Mouse (Mus musculus) limb, embryonic 15.5 days (tissue): ENCODE results near the gene Rgs5. TPM values are rescaled to one million over a fixed set of nuclear protein-coding genes. Genes with fewer than 3 reads are reported as not detected.
A peak's percentile ranks its signal among the peaks of the same experiment; 100 is the strongest.

ENCODE experiments used
- ATAC-seq: fragments of 200-750 bp; cut with Nextera tagmentation; 2 replicates; pipeline ENCODE4 v1.8.0; 2017; ENCODE audit warnings: low read depth, moderate TSS enrichment; ENCODE audit not compliant: insufficient number of reproducible peaks, low FRiP score, low TSS enrichment
- H3K27ac ChIP-seq: fragments of 300-500 bp; sonication (generic); 2 replicates; pipeline ENCODE4 v1.5.1; 2015; ENCODE audit warnings: moderate library complexity, mild to moderate bottlenecking, inconsistent platforms
- H3K27me3 ChIP-seq: fragments of 300-500 bp; sonication (generic); 2 replicates; pipeline ENCODE4 v1.6.1; 2015; ENCODE audit warnings: inconsistent platforms
- H3K36me3 ChIP-seq: fragments of 300-500 bp; sonication (generic); 2 replicates; pipeline ENCODE4 v1.6.1; 2015; ENCODE audit warnings: inconsistent platforms
- H3K4me1 ChIP-seq: fragments of 300-500 bp; sonication (generic); 2 replicates; pipeline ENCODE4 v1.6.1; 2015; ENCODE audit warnings: inconsistent platforms
- H3K4me2 ChIP-seq: fragments of 300-500 bp; sonication (generic); 2 replicates; pipeline ENCODE4 v1.6.1; 2015; ENCODE audit warnings: mild to moderate bottlenecking, inconsistent platforms
- H3K4me3 ChIP-seq: fragments of 300-500 bp; sonication (generic); 2 replicates; pipeline ENCODE4 v1.5.1; 2015; ENCODE audit warnings: mild to moderate bottlenecking, inconsistent platforms
- H3K9ac ChIP-seq: fragments of 300-500 bp; sonication (generic); 2 replicates; pipeline ENCODE4 v1.6.1; 2015; ENCODE audit warnings: inconsistent platforms
- H3K9me3 ChIP-seq: fragments of 300-500 bp; sonication (generic); 2 replicates; pipeline ENCODE4 v1.6.1; 2016; ENCODE audit warnings: inconsistent platforms
- WGBS: fragments of 180-500 bp; shearing (Covaris S2); methylation state at CpG from one replicate; pipeline ENCODE4 v1.1.7; 2015; 5-methylcytosine and 5-hydroxymethylcytosine counted together
- polyA plus RNA-seq: library from polyadenylated mRNA; unstranded; fragments of >200 nt; fragmentation: Nextera tagmentation; extraction: Ambion mirVana; gene quantifications from 2 replicates; pipeline ENCODE4 v1.2.1, GENCODE M21; 2015

Gene Rgs5
- polyA plus RNA-seq, 1 experiment from 2014 or later: 9.6 TPM

GRCm38 (mm10) chr1:169680455-169681208 lies 25.3 kb downstream of the Rgs5 start:
- ATAC-seq: no peak
- H3K4me3 ChIP-seq: no peak overlapping the region
- 79% methylated on average over 9 of the region's 9 CpGs for WGBS
- no peak overlapping the region for H3K27ac ChIP-seq
- no peaks in the 10 kb centered on the region for H3K36me3 ChIP-seq
- H3K4me1 ChIP-seq: no peaks in the 10 kb centered on the region
- H3K9me3 ChIP-seq: no peaks in the 10 kb centered on the region
- H3K9ac ChIP-seq: no peak overlapping the region
- H3K4me2 ChIP-seq: no peak overlapping the region
- H3K27me3 ChIP-seq: no peaks in the 10 kb centered on the region

GRCm38 (mm10) chr1:169682775-169683497 lies 27.6 kb downstream of the Rgs5 start:
- Histone ChIP-seq H3K27ac (no peak overlapping the region), H3K4me3 (no peak overlapping the region), H3K27me3 (no peaks in the 10 kb centered on the region), H3K36me3 (no peaks in the 10 kb centered on the region), H3K9ac (no peak overlapping the region), H3K4me2 (no peak overlapping the region), H3K4me1 (no peaks in the 10 kb centered on the region), H3K9me3 (no peaks in the 10 kb centered on the region)
- 88% methylated on average over 7 of the region's 7 CpGs for WGBS
- ATAC-seq: no peak

- H3K4me2 ChIP-seq: no peak overlapping the region
- ATAC-seq: no peak
- H3K4me1 ChIP-seq: no peaks in the 10 kb centered on the region
- no peak overlapping the region for H3K9ac ChIP-seq
- WGBS: 63% methylated on average over 5 of the region's 5 CpGs
- no peaks in the 10 kb centered on the region for H3K36me3 ChIP-seq
- H3K9me3 ChIP-seq: no peaks in the 10 kb centered on the region
- H3K4me3 ChIP-seq: no peak overlapping the region
- no peaks in the 10 kb centered on the region for H3K27me3 ChIP-seq
- no peak overlapping the region for H3K27ac ChIP-seq
Measured at GRCm38 (mm10) chr1:169685257-169685656, 30.0 kb downstream of the Rgs5 start.

DNA sequence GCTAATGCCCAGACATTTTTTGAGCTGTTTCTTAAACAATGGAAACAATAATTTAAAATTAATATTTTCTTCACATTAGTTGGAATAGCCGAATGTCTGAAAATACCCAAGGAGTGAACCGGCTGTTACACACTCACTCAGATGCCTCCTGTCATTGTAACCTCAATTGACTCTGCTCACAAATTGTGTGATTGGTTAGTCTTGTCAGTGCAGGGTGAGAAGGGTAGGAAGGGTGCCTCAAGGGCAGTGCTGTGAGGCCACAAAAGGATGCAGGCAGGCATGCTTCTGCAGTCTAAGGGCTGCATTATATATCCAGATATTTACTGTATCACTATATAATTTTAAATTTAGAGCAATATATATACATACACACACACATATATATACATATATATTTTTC lies 37.7 kb downstream of the Rgs5 start:
- no peaks in the 10 kb centered on the region for H3K27me3 ChIP-seq
- no peak overlapping the region for H3K27ac ChIP-seq
- ATAC-seq: no peak
- no peak overlapping the region for H3K9ac ChIP-seq
- WGBS: 81% methylated on average over 2 of the region's 2 CpGs
- H3K4me1 ChIP-seq: no peaks in the 10 kb centered on the region
- no peak overlapping the region for H3K4me3 ChIP-seq
- no peaks in the 10 kb centered on the region for H3K9me3 ChIP-seq
- no peaks in the 10 kb centered on the region for H3K36me3 ChIP-seq
- H3K4me2 ChIP-seq: no peak overlapping the region

GRCm38 (mm10) chr1:169693537-169693936 lies 38.2 kb downstream of the Rgs5 start:
- no peak overlapping the region for H3K4me2 ChIP-seq
- H3K4me1 ChIP-seq: no peaks in the 10 kb centered on the region
- no peak overlapping the region for H3K27ac ChIP-seq
- WGBS: 71% methylated on average over 3 of the region's 3 CpGs
- no peaks in the 10 kb centered on the region for H3K36me3 ChIP-seq
- no peaks in the 10 kb centered on the region for H3K9me3 ChIP-seq
- no peak overlapping the region for H3K9ac ChIP-seq
- no peak for ATAC-seq
- no peaks in the 10 kb centered on the region for H3K27me3 ChIP-seq
- H3K4me3 ChIP-seq: no peak overlapping the region

- Histone ChIP-seq H3K27ac (no peak overlapping the region), H3K9me3 (no peaks in the 10 kb centered on the region), H3K4me2 (no peak overlapping the region), H3K4me3 (no peak overlapping the region), H3K36me3 (no peaks in the 10 kb centered on the region), H3K4me1 (no peaks in the 10 kb centered on the region), H3K9ac (no peak overlapping the region), H3K27me3 (no peaks in the 10 kb centered on the region)
- no peak for ATAC-seq
- WGBS: 57% methylated on average over 3 of the region's 3 CpGs
Measured at GRCm38 (mm10) chr1:169695356-169695755, 40.1 kb downstream of the Rgs5 start.

GRCm38 (mm10) chr1:169697236-169697635 lies 41.9 kb downstream of the Rgs5 start:
- ATAC-seq: no peak
- no peaks in the 10 kb centered on the region for H3K9me3 ChIP-seq
- no peak overlapping the region for H3K9ac ChIP-seq
- H3K27me3 ChIP-seq: no peaks in the 10 kb centered on the region
- no peaks in the 10 kb centered on the region for H3K36me3 ChIP-seq
- 68% methylated on average over 4 of the region's 4 CpGs for WGBS
- no peaks in the 10 kb centered on the region for H3K4me1 ChIP-seq
- no peak overlapping the region for H3K4me2 ChIP-seq
- H3K27ac ChIP-seq: no peak overlapping the region
- H3K4me3 ChIP-seq: no peak overlapping the region

- Histone ChIP-seq H3K9ac (no peak overlapping the region), H3K9me3 (no peaks in the 10 kb centered on the region), H3K4me1 (no peaks in the 10 kb centered on the region), H3K27ac (no peak overlapping the region), H3K4me3 (no peak overlapping the region), H3K27me3 (no peaks in the 10 kb centered on the region), H3K4me2 (no peak overlapping the region), H3K36me3 (no peaks in the 10 kb centered on the region)
- WGBS: 85% methylated on average over 2 of the region's 2 CpGs
- no peak for ATAC-seq
Measured at GRCm38 (mm10) chr1:169699184-169699583, 43.9 kb downstream of the Rgs5 start.

GRCm38 (mm10) chr1:169704395-169705087 lies 49.2 kb downstream of the Rgs5 start:
- 87% methylated on average over 4 of the region's 4 CpGs for WGBS
- Histone ChIP-seq H3K4me1 (no peaks in the 10 kb centered on the region), H3K27ac (no peak overlapping the region), H3K4me3 (no peak overlapping the region), H3K36me3 (no peaks in the 10 kb centered on the region), H3K27me3 (no peaks in the 10 kb centered on the region), H3K9ac (no peak overlapping the region), H3K9me3 (no peaks in the 10 kb centered on the region), H3K4me2 (no peak overlapping the region)
- no peak for ATAC-seq

- Histone ChIP-seq H3K4me2 (no peak overlapping the region), H3K4me3 (no peak overlapping the region), H3K9me3 (no peaks in the 10 kb centered on the region), H3K9ac (no peak overlapping the region), H3K27ac (no peak overlapping the region), H3K4me1 (no peaks in the 10 kb centered on the region), H3K36me3 (no peaks in the 10 kb centered on the region), H3K27me3 (no peaks in the 10 kb centered on the region)
- ATAC-seq: no peak
- 86% methylated on average over 2 of the region's 2 CpGs for WGBS
Measured at GRCm38 (mm10) chr1:169721836-169722235, 66.5 kb downstream of the Rgs5 start.

- H3K9ac ChIP-seq: no peak overlapping the region
- H3K27me3 ChIP-seq: no peaks in the 10 kb centered on the region
- H3K4me2 ChIP-seq: no peak overlapping the region
- WGBS: 51% methylated on average over 3 of the region's 3 CpGs
- no peaks in the 10 kb centered on the region for H3K9me3 ChIP-seq
- H3K4me3 ChIP-seq: no peak overlapping the region
- H3K36me3 ChIP-seq: no peaks in the 10 kb centered on the region
- peak overlapping the region; percentile 39; the same call in 1 of the 2 replicates for H3K27ac ChIP-seq
- ATAC-seq: peak; percentile 61; the same call in 1 of the 2 replicates
- H3K4me1 ChIP-seq: no peaks in the 10 kb centered on the region
Measured at GRCm38 (mm10) chr1:169726319-169726718, 71.0 kb downstream of the Rgs5 start.

- Histone ChIP-seq H3K27me3 (no peaks in the 10 kb centered on the region), H3K36me3 (no peaks in the 10 kb centered on the region), H3K4me1 (no peaks in the 10 kb centered on the region), H3K4me2 (no peak overlapping the region), H3K27ac (no peak overlapping the region), H3K9me3 (no peaks in the 10 kb centered on the region), H3K4me3 (no peak overlapping the region), H3K9ac (no peak overlapping the region)
- no peak for ATAC-seq
- 70% methylated on average over 7 of the region's 7 CpGs for WGBS
Measured at GRCm38 (mm10) chr1:169730599-169731100, 75.3 kb downstream of the Rgs5 start.
